Mouse (Mus musculus) thymus, postnatal 4 days (tissue): Measurements from ENCODE around the gene Itpr1.
A peak's percentile ranks its signal among the peaks of the same experiment; 100 is the strongest.

ENCODE experiments used
- DNase-seq: peaks from one replicate; pipeline ENCODE4 v3.0.0; 2021

Itpr1 gene

DNA sequence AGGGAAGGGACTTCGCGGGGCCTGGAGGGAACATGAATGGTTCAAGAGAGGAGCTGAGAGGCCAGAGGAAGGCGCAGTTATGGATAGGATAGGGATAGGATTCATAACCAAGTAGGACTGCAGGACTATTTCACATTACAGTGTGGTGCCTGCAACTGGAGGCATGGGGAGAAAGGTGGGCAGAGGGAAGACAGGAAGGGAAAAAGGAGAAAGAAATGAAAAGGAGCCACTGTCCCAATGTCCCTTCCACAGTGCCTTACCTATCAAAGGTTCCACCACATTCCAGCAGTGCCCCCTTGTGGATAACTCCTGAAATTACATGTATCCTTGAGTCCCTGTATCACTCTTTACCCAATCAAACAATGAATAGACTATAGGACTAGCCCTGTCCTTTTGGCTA is 195.2 kb downstream of the Itpr1 start:
- DNase-seq: peak; percentile 42

DNA sequence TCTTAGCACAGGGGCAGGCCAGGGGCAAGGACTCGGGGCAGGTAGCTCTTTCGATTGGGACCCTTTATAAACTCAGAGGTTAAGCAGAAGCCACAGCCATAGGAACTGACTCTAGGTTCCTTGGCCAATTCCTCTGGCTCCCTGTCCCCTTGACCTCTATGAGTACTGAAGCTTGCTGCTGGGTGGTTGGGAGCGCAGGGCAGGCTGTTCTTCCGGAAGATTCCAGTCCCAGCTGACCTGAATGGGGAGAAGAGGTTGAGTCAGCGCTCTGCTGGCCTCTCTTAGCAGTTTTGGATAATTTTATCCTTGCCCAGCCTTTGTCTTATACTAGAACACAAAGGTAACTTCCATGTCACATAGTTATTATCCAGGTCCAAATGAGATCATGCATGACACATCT is 195.8 kb downstream of the Itpr1 start:
- DNase-seq: no peak

DNA sequence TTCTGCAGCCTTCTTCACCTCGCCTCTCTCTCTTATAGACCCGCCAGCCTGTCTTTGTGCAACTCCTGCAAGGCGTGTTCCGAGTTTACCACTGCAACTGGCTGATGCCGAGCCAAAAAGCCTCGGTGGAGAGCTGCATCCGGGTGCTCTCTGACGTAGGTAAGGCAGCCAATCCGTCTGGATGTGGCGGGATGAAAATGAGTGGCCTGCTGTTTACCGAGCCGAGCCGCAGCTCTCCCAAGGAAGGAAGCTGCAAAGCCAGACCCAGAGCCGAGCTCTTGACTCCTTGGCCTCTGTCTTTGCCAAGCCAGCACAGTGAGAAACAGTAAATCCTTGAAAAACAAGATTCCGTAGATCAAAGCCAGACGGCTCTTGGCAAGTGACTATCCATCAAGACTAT is 197.9 kb downstream of the Itpr1 start:
- DNase-seq: no peak

DNA sequence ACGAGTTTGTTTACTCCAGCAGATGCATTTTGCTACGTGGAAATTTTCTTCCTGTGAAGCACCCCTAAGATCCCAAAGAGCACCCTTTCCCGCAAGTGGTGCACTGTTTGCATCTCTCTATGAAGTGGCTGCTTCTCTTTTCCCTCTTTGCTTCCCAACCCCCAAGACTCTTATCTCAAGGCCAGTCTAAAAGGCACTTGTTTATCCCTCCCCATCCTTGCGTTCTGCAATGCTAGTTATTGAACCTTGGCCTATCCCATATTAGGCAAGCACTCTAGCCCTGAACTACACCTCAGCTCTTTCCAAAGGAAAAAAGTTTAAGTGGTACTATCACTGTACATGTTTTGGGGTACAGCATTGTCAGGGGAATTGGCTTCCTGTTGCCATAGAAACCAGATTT is 198.3 kb downstream of the Itpr1 start:
- DNase-seq: no peak

DNA sequence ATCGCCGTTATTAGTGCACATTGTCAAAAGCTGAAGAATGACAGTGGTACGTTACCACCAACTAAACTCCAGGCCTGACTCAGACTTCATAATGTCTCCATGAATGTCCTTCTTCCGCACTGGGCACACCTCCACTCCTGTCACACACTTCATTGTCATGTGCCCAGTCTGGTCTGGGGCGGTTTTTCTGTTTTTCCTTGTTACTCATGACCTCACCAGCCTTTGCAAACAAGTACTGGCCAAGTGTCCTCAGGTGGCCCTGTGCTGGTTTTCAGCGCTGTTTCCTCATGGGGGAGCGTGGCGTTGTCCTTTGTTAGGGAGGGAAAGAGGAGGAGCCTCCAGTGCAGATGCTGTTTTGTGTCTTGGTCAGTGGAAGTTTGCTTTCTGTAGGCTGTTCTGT is 200.1 kb downstream of the Itpr1 start:
- DNase-seq: no peak

DNA sequence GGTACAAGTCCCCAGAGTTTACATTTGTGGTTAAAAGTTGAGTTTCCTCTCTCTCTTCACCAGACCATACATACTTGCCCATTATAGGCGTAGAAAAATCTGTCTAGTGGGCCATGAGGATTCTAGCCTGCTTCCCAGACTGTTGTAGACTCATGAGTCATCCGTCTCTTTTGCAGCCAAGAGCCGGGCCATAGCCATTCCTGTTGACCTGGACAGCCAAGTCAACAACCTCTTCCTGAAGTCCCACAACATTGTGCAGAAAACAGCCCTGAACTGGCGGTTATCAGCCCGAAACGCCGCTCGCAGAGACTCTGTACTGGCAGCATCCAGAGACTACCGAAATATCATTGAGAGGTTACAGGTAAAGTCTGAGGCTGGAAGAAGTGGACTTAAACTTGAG is 200.7 kb downstream of the Itpr1 start:
- no peak for DNase-seq

DNA sequence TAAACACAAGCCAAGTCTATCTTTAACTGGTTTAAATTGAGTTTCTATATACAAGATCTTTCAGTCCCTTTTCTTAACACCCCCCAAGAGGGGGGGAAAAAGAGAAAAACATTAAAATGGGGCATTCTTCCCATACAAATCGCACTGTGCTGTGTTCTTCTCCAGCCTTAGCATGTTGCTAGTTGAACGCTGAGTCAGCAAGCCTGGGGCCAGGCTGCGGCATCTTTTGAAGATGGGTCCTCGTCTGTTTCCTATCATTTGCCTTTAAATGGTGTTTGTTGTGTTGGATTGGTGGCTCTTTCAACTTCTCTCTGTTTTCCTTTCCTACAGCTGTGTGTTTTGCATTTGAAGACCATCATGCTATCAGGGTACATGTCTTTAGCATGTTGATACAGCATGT is 203.0 kb downstream of the Itpr1 start:
- no peak for DNase-seq

DNA sequence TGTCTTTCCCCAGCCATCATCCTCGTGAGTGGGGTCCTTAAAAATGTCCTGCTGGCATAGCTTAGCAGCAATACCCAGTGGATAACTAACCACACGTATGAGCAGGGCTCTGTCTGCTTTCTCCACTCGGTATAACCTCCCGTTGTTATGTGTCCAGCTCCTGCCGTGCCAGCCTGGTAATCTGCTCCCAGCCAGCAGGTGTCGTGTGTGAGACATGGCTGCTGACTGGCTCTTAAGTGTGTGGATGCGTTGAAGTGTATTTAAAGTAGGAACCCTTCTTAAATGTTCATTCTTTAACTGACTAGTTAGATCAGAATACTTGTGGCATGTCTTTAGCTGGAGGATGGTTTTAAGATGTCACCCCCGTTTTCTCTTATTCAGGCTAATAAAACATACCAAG is 204.6 kb downstream of the Itpr1 start:
- peak; percentile 63 for DNase-seq

DNA sequence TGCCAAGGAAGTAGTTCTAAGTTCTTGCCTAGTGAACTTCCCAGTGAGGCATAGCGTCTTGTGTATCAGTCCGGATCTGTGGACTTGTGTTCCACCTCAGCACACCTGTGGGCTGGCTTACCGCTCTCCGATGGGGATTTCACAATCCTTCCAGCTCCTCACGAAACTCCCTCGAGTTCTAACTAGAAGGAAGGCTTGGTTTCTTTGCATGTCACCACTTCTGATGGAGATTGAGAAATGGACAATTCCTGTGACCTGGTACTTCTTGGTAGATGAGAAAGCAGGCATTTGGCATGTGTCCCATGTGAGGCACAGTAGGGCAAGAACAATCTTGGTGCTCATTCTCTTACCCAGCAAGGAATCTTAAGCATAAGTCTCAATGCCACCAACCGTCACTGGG is 205.3 kb downstream of the Itpr1 start:
- DNase-seq: no peak

DNA sequence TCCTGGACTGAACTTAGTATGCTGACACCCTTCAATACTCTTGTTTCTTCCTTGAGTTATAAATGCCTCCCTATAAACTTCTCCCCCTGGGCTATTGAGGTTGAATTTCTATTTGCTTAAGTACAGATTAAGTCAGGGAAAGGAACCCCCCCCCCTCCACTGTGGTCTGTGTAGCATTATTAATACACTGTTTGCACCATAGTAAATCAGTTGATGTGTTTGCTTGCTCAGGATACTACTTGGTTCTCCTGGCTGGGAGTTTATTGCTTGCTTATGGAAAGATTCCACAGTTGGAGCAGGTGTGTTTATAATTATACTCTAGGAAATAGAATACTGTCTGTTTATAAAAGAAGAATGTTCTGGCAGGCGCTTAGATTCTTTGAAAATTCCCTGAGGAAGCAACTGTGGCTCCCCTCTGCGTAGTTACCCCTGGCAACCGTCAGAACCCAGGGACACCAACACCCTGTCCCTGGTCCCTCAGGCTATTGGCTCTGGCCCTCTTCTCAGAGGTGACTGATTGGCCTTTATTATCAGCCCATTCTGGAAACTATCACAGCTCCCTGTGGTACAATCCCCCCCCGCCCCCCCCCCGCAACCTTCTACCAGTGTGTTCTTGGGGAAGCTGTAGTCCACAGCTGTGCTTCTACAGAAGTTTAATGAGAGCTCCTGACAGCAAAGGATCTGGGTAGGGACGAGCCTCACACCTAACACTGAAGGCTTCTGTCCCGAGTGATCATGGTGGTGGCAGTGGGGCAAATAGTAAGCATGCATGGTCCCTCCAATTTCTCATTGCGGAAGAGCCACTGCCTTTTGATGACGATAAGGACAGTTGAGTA is 212.1 kb downstream of the Itpr1 start:
- DNase-seq: no peak

DNA sequence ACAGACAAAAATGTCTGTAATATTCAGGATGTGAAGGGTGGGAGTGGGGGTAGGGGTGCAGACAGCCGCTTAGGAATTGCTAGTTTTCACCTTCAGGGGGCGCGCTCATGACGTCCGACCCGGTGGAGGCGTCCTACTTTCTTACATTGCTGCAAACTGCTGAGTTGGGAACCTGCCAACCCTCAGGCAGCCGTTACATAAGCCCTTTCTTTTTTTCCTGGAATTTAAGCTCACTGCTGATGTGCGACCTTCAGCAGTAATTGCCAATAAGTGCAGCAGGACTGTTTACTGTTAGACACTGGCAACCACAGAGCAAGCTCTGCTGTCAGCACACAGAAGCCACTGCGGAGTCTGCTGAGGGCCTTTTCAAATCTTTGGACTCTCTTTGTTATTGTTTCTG is 213.9 kb downstream of the Itpr1 start:
- DNase-seq: peak; percentile 82

DNA sequence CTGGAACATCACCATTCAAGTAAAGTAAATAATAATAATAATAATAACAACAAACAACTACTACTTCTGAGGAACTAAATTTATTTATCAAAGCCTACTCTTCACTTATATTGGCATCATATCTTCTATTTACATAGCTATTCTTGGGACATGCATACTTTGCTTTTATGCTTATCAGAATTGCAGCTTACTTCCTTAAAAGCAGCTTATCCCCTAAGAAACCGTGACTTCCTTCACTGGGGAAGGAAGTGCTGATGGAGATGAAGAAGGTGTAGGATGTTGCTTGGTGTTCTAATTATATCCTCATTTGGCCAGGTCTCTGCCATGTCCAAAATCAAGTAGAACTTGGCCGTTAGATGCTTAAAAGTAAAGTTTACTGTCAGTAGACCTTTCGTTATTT is 215.5 kb downstream of the Itpr1 start:
- no peak for DNase-seq

DNA sequence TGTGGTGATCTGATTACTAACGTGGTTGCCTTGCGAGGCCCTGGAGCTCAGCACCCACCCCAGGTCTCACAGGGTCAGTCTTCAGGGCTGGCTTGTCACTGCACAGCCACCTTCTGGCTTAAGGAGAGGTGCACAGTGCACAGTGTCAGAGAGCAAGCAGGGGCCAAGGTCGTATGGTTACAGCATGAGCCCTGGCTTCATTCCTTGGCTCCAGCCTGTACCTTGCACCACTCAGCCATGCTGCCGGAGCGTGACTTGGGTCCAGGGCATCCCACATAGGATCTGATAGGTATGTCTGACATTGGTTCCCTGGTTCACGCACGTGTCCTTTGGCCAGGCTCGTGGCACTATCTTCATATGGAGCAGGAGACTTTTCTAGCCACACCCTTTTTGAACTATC is 217.1 kb downstream of the Itpr1 start:
- DNase-seq: no peak

DNA sequence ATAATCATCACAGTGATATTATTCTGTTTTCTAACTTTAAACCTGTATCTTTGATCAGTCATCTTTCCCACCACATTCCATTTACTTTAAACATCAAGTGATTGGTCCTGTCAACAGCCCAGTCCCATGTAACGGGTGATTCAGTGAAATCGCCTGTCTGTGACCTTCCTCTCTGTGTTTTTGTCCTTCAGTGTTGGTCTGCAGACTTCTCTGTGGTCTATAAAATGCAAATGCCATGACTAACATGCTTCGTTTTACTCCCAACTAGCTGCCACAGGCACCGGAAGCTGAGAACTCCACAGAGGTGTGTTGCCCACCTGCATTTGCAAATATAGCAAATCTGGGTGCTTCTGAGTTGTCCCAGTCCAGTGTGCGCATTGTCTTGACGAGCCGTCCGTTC is 218.3 kb downstream of the Itpr1 start:
- DNase-seq: no peak

DNA sequence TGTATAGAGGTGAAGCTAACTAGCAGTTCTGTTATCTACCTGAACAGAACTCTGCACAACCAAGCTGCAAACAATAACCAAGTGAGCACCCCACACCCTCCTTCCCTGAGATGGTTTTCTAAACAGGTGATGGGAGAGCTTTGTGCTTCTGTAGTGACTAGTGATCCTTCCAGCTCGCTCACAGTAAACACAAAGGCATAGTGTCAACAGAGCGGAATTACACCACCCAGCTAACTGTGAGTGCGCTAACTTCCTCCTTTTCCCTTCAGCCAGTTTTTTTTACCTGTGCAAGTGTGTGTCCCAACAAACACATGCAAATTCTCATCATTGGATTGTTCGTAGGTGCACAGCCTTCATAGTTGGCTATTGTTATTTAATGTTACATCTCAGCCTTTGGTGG is 219.9 kb downstream of the Itpr1 start:
- no peak for DNase-seq

DNA sequence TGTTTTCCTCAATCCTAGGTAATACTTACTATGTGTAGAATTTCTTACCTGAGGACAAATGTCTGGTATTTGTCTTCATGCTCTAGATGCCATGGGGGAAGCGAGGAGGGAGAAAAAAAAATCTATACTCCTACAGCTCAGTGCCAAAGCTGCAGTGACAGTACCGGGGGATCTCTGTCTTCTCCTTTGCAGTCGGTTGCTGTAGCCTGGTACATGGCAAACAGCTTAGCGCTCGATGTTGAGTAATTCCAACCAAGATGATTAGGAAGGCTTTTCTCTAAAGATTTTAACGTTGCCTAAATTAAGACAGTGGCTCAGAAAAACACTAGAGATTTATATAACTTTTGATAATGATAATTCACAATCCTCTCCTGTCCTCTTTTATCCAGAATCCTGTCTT is 221.9 kb downstream of the Itpr1 start:
- DNase-seq: no peak

DNA sequence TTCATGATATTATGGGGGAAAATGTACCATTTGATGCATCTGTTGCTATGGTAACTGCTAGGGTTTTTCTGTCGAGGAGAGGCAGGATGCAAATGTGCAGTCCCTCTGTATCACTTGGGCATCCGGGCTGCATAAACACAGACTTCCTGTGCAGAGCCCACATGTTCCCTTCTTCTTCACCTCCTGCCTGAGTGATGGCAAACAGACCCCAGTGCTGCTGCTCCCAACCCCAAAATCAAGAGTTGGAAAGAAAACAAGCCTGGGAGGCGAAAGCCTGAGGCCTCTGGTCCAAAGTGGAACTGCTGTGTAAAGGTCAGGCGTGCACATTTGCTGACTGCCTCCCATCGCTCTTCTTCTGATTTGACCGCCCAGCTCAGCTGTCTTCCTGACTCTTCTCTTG is 222.6 kb downstream of the Itpr1 start:
- DNase-seq: no peak

DNA sequence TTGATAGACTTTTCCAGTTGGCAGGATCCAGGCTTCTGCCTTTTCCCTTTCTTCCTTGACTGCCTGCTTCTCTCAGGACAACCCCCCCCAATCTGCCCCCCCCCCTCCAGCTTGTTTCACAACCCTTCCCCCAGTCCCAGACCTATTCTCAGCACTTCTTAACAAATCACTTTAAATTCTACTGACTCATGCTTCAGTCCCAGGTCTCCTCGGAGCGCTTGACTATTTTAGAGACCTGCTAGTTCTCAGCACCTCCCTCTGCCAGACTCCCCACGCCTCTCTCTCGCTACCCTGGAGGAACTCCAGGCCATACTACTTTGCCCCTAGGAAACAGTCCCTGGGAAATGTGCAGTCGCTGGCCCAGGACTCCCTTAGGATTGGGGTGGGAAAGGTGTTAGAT is 223.7 kb downstream of the Itpr1 start:
- no peak for DNase-seq

DNA sequence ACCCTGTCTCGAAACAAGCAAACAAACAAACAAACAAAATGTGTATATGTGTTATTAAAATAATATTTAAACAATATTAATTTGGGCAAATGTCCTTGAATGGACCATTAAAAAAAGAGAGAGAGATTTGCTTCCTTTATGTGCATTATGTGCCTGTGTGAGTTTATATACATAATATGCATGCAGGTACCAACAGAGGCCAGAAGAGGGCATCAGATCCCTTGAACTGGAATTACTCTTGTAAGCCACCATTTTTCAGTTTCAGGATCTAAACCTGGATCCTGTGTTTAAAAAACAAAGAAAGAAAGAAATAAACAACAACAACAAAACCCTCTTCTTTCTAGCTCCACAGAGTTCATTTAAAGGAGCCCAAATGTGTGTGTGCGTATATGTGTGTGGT is 228.4 kb downstream of the Itpr1 start:
- DNase-seq: no peak

DNA sequence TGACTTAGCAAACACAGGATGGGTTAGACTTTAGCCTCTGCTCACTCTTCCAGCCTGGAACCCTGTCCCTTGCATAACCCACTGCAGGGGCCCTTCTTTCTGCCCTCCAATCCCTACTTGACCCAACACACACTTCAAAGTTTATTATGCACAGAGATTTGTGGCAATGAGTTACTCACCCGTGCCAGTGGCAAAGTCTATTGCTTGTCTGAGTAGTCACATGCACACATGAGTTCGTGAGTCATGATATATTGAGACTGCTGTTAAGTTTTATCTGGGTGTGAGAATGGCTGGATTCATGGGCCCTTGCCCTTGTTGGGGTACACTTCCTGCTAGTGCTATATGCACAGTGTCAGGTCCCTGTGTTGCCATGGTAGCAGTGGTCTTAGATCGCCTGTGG is 229.4 kb downstream of the Itpr1 start:
- DNase-seq: no peak

DNA sequence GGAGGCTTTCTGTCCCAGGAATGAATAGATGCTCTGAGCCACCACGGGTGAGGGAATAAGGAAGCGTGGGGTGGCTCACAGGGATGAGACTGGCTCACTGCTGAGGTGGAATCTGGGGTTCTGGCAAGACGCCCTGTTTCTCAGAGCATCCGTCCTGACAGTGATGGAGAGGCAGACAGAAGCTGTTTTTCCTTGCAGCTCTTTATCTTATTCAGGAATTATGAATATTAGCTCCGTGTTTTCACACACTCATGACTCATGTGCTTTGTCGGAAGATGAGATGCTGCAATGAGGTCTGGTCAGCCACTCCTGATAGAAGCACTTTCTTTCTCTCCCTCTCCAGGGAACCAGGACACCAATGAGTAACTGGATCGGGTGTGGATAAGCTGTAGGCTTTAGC is 231.5 kb downstream of the Itpr1 start:
- DNase-seq: no peak

DNA sequence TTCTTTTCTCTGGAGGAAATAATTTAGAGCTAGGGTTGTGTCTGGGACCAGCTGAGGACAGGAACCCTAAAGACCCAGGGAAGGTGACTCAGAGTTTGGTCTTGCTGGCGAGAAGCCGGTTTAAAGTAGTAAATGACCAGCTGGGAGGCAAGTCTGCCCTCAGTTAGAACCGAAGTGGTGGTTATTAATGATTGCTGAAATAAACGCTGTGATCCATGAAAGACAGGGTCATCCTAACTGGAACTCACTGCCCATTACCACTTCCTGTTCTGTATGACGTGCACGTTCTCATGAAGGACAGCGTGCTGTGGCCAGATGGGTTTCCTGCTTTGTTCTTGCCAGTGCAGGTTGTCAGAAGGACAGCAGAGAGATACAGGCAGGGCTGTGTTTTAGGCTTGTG is 232.1 kb downstream of the Itpr1 start:
- DNase-seq: no peak

DNA sequence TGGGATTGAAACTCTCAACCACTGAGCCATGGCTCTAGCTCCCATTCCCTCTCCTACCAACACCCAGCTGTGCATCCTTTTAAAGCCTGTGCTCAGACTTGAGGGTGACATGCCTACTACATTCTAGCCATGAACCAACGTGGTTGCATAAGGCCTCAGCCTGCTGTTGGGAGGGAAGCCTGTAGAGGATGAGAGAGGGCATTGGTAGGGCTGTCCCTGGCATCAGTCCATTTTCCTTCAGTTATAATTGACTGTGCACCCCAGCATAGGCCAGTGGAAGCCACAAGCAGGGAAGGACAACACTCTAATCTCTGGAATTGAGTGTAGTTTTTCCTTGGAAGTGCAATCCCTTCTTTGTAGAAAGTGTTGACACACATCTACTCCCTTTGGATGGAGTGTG is 233.9 kb downstream of the Itpr1 start:
- no peak for DNase-seq

DNA sequence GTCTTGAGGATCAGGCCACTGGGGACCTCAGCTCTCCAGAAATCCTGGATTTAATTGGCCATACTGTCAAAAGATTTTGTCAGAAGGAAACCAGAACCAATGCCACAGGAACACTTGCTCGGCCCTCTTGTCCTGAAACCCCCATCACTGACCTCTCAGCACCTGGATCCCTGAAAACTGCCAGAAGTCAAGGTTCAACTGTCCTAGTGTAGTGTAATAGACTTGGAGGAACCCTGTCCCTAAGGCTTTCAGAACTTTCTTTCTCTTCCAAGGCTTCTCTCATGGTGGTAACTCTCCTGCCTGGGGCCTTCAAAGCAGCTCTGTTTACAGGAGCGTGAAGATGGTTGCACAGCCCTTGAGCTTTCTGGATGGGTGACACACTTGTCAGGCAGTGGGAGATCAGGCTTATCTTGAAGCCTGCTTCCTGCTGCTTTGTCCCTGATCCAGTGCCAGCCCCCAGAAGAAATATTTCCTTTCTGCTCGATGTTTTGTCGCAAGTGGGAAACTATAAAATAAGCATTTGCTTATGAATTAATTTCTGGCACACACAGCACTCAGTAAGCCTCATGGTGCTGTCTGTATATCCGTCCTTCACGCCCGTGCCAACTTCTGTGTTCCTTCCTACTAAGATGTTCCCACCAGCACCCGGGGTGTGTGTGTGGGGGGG is 234.4 kb downstream of the Itpr1 start:
- DNase-seq: no peak
